Mouse (Mus musculus) NIH3T3 (cell line): ENCODE data around the gene Mov10l1.
A peak's percentile ranks its signal among the peaks of the same experiment; 100 is the strongest.

Experiments
- DNase-seq: peaks from one replicate; pipeline ENCODE4 v3.0.0-alpha.2; 2012; ENCODE audit warnings: low read depth

Gene Mov10l1

DNA sequence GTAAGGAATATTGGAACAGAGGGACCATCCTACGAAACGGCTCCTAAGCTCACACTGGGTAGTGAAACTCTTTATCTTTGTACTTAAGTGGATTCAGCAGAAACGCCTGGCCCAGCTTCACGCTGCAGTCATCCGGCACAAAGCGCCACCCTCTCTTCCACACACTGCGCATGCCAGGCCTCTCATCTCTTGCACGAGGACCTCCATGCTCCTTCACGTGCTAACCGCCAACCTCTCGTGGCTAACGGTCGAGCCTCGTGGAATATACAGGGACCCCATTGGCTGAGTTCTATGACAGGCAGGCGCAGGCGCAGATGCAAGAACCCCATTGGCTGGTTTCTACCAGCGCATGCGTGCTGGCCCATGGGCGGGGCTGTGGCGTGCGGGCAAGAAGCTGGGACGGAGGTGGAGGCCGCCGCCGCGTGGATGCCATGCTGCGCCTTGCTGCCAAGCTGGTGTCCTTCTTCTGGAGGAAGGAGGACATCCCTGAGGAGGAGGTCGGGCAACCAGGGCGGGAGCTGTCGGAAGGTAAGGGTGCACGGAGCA, at the start of gene Mov10l1:
Gene Mov10l1 (plus strand): TSS at position 376 of the 546 bp plus-strand sequence.
- no peak for DNase-seq

DNA sequence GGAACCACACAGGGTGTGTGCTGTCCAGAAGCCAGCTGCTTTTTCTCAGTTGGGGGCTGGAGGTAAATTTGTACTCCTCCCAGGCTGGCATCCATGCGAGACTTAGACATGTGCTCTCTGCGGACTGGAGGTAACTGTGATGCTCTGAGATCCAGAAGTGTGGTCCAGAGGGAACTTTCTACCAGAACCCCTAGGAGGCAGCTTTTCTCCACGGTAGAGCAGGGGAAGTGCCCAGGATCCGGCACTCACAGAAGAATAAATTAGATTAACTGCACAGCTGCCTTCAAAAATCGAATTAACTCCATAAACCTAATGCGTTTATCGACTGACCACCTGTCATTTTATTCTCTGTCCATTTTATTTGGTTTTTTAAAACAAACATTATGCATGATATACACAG, 48.6 kb upstream of the Mov10l1 start:
- DNase-seq = peak; percentile 61

DNA sequence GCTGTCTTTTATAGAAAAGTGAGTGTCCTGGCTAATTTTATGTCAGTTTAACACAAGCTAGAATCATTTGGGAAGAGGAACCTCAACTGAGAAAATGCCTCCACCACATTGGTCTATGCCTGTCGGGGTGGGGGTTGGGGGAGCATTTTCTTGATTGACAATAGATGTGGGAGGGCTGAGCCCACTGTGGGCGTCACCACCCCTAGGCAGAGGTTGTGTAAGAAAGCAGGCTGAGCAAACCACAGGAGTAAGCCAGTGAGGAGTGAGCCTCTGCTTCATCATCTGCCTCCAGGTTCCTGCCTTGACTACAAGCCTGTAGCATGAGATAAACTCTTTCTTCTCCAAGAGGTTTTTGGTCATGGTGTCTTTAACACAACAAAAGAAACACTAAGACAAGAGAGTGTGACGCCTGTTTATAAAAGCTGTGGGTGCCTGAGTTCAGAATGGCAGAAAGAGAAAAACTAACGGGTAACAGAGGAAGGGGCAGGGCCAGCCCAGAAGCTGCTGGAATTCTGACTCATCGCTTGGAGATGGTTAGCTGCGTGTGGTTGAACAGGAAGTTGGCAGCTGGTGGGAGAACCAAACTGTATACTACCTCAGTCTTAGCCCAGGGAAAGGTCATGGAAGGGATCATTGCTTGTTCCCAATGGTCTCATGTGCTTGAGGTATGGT, 46.0 kb upstream of the Mov10l1 start:
- peak; percentile 71 for DNase-seq

DNA sequence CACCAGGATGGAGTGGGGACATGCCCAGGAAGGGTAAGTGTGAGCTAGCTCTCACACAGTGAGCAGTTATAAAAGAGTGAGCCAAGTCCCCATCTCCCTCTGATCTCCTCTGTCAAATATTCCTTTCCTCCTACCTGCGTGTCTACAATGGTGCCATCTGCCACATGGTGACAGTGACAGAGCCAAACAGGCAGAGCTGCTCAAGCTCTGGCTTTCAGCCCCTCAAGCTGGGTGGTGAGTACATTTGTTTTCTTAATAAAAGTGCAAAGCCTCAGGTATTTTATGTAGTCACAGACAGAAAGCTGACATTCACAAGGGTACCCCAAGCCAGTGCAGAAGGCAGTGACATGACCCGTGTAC, 45.4 kb upstream of the Mov10l1 start:
- no peak for DNase-seq

DNA sequence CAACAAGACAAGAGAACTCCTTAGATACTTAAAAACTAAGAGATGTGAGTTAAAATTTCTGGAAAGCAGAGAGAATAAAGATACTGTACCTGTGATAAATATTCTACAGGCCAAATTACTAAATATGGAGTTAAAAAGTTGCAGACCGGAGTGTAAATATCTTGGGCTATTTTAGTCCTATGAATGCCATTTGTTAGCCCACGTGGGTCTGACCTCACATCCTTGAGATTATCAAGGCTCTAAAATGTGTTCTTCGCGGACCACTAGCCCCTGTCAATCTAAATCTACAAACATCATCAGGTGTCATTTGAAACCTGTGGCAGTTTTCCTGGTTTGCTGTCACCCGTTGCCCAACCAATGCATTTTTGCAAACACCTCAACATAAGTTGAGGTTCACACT, 39.9 kb upstream of the Mov10l1 start:
- no peak for DNase-seq

DNA sequence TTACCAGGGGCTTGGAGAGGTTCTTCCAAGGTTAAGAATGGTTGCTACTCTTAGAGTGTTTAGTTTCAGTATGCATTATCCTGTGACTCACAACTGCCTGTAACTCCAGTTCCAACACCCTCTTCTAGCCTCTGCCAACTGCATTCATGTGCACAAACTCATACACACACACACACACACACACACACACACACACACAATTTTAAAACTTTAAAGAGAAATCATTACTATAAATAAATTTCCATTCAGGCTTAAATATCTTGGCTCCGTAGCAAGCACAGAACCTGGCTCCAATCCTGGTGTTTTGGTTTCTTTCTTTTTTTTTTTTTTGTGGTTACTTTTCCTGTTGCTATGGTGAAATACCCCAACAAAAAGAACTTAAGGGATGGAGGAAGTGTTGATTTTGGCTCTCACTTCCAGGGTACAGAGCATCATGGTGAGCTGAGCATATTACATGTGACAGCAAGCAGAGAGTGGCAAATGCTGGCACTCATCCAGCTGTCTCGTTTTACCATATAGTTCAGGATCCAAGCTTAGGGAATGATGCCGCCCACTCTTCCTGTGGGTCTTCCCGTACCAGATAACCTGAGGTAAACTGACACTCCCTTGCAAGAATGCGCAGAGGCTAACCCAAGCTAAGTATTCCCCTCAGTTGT, 38.7 kb upstream of the Mov10l1 start:
- DNase-seq = peak; percentile 73

DNA sequence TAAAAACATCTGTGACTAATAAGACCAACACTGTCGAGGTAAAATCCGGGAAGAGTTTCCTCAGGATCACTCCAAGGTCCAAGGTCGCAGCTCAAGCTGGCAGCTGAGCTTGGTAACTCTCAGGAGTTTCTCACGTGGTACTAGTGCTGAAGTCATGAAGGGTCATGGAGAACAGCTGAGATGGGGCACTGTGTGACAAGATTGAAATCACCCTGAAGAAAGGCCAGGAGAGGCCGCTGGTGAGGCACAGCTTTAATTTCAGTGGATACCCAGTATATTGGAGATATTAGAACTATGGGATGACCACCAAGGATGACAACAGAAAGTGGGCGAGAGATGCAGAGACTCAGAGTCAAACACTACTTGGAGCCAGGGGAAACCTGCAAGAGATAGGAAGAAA, 35.9 kb upstream of the Mov10l1 start:
- DNase-seq = peak; percentile 15

DNA sequence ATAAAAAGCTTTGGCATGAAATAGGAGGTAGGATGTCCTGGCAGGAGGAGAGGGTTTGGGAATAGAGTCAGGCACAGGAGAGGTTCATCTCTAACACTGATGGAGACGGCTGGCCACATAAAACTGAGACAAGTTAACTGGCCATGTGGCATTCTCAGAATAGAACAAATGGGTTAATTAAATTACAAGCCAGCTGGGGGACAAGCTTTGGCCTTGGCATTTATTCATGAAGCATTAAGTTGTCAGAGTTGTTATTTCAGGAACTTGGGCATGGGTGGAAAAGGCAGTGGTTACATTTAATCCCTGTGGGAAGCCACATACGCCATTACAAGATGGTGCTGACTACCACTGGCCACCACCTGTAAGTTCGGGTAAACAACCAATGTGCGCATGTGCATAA, 31.5 kb upstream of the Mov10l1 start:
- no peak for DNase-seq

DNA sequence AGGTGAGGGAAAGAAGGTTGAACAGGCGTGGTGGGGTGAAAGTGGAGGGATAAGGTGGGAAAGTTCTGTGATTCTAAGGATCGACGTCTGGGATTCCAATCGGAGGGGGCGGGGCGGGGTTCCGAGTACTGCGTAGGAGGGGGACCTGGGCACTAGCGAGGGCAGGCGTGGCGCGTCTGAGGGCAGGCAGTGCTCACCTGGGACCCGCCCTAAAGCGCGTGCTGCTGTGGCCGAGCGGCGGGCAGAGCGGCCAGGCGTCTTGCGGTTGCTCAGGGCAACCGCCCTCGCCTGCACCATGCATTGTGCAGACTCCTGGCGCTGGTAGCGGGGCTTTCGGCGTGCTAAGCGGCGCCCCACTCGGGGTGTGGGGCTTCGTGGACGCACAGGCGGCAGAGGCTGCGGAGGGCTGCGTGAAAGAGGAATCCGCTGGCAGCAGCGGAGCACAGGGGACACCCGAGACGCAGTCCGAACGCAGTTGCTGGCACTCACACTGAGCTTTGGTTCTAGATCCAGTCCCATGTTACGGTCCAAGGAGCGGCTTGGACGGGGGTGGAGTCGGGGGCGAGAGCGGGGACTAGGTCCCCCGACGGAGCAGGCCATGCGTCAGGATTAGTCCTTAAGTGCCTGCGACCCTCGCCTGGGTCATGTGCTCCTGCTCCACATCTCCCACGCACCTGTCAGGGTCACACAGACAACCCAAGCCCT, 28.2 kb upstream of the Mov10l1 start, which contains the start of gene Ttll8:
Gene Ttll8 (minus strand): TSS at position 51 of the 705 bp plus-strand sequence.
- no peak for DNase-seq

DNA sequence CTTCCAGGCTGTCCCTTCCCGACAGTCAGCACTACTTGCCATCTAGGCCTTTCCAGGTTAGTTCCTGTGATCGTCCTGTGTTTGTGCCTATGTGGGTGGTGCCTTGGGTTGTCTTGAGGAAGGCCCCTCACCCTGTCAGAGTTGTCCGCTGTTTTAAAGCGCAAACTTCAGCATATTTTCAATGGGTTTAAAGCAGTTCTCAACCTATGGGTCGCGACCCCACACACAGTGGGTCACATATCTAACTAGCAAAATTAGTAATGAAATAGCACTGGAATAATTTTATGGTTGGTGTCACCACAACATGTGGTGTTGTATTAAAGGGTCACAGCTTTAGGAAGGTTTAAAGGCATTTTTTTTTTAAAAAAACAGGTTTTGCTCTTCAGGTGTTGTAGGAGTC, 27.4 kb upstream of the Mov10l1 start:
- no peak for DNase-seq

DNA sequence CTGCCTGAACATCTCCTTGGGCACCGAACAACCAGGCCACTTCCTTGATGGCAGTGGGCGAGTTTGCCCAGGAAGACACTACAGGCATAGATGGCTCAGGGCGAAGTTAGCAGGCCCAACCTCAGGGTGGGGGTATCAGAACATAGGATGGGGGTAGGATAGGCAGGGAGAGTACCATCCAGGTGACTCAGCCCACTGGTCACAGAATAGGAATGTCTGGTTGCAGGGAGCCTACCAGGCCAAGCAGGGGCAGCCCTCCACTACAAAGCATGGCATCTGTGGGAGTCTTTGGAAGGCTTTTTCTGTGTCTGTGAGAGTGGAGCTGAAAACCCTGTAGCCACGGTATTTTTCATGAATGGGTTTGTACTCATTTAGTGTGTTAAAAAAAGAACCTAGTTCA, 25.2 kb upstream of the Mov10l1 start:
- no peak for DNase-seq

DNA sequence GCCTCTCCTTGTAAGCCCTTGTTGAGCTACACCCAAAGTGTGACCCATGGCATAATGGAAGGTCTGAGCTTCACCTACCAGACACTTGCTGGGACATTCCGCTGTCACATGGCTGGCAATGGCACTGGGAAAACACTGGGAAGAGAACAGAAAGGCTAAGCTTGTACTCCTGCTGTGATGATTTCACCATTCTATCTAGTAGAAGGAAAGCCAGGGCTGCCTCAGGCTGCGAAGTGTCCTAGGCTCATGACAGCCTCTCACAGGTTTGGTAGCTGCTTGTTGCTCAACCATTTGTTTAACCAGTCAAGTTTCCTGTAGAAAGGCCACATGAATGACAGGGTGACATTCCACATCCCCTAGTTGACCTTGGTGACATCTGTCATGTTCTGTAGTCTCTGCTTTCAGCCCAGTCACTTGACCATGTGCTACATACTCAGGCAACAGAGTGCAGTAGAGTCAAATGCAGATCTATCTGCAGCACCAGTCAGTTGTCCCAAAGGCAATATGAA, 18.6 kb upstream of the Mov10l1 start:
- DNase-seq = no peak

DNA sequence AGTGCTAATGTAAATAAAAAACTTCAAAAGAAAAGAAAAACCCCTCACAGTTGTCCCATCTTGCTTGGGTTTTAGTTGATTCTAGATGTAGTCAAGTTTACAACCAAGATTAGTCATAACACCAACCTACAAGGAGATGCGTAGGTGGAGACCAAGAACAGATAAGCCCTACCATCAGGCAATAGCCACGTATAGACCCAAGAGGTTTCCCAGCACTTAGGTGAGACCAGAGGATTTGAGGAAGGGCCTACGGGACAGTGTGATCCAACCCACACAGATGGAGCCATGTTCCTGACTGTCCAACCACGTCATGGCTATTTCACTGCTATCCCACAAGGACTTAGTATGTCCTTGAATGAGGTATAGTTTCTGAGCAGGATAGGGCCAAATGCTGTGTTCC, 10.4 kb upstream of the Mov10l1 start:
- no peak for DNase-seq

DNA sequence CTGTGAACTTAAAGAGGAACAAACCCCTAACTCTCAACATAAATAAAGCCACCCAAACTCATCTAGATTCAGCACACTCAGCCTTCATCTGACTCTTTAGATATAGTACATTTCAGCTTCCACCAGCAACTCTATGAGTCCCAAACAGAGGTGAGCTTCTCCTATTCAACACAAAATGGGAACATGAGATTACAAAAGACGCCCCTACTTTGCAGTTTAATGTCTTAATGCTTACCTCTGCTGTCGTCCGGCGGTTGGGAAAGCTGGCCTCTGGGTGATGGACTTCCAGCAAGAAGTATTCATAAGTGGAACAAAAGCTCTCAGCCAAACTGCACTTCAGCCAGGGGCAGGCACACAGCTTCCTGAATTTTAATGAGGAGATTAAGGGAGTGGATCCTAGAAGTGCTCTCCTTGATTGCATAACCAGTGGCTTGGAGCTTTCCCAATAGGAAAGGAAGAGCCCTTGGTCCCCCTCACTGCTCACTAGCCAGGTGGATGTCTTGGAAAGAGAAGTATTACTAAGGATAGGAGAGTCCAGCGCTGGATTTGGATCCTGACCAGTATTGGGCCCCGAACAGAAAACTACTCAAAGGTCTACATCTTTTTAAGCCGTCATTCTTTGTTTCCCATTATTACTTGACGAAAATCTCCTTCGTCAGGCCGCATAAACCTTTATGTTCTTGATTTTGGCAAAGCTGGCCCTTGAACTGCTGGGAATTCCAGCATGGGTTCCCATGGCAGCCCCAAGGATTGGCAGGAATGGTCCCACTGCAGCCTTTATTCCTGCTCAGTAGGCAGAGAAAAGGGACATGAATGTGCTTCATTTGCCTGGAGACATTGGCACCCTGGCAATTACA, 4.2 kb upstream of the Mov10l1 start, which contains the start of gene Mlc1:
Gene Mlc1 (minus strand): TSS at position 727 of the 857 bp plus-strand sequence.
- no peak for DNase-seq

DNA sequence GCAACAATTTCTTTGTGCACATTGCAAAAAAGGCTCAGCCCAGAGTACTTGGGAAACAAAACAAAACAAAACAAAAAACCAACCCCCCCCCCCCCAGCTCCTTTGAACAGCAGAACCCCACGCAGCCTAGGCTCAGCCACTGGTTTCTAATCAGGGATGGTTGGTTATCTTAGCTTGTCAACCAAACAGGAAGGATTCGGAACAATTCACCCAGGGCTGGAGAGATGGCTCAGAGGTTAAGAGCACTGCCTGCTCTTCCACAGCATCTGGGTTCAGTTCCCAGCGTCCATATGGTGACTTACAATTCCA, 3.6 kb upstream of the Mov10l1 start:
- DNase-seq = no peak

DNA sequence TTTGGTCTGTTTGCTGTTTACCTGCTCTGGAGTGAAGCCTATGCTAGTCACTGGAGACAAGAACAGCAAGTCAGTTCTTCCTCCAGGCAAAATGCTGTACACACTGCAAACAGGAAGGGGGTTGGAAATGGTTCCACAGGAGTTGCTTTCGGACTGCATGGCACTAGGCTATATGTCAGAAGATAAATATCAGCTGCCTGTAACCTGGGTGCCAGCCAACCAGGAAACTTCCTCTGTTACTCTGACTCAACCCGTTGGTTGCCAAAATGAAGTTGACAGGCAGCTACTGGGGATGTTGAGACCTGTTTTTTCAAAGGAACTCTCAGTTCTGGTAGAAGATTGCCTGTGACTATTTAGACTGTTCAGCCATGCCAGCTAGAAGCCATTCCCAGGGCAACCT, 6.5 kb downstream of the Mov10l1 start:
- peak; percentile 37 for DNase-seq

DNA sequence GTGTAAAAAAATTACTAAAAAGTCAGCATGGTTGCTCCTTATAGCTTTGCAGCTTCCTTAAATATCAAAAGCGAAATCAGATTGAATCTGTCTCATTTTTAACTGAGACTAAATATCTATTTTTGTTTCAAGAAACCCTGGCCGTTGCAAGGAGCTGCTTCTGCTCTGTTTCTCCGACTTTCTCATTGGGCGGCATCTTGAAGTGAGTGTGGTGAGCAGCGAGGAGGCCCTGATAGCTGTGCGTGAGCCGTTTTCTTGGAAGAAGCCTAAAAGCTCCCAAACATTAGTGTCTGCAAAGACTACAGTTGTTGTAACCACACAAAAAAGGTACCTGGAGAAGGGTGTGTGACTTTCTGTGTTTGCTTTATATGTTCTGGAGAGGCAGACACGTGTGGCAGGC, 15.9 kb downstream of the Mov10l1 start:
- no peak for DNase-seq

DNA sequence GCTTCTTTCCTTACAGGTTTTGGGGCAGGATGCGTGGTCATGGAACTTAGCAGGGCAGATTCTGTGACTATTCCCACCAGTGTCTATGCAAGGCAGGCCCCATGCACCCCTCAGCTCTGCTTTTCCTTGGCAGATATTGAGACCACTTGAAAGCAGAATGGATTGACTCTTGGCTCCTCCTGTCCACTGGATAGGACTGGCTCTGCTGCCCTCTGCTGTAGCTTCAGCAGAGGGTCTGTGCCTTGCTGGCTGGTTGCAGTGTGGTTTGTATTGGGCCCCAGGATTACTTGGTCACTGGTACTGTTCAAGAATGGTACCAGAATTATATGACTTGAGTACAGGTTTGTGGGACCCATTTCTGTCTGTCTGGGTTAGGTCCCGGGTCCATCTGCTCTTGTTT, 16.4 kb downstream of the Mov10l1 start:
- DNase-seq = peak; percentile 57

DNA sequence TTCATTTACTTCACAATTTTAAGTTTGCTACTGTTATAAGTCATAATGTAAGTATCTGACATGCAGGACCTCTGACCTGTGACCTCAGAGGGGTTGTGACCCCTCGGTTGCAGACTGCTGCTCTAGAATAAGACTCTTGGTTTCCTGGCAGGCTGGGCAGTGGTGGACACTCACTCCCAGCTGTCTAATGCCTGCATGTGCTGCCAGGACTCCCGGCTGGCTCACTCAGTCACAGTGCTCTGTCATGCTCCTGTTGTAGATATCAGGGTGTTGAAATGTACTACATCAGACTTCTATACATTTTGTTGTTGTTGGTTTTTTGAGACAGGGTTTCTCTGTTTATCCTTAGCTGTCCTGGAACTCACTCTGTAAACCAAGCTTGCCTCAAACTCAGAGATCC, 17.7 kb downstream of the Mov10l1 start:
- DNase-seq = no peak

DNA sequence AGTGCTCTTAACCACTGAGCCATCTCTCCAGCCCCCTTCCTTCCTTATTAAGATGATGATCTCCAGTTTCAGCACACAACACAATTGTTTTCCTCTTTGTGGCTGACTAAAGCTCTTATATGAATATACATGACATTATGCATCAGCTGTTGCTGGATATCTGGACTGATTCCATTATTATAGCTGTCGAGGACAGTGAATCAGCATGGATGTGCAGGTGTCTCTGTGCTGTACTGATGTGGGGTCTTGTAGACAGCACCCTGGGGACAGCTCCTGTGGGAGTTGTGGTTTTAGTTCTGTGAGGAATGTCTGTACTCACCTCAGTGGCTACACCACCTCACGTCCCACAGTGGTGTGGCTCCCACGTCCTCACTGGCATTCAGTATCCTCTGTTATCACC, 18.5 kb downstream of the Mov10l1 start:
- DNase-seq = no peak

DNA sequence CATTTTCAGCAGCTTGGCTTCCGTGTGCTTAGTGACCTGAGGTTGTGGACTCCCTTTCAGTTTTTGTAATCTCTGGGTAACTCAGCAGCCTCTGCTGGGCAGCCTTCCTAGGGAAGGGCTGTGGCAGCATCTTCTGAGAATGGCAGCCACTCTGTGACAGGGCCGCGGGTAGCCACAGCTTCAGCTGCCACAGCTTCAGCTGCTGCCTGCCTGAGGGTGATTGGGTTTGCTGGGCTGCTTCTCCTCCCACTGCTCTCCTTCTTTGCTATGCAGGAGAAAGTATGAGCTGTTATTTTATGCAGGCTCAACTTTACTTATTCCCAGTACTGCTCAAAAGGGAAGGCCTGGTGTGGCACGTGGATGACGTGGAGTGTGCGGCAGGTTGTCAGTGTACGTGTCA, 24.3 kb downstream of the Mov10l1 start:
- DNase-seq = no peak

DNA sequence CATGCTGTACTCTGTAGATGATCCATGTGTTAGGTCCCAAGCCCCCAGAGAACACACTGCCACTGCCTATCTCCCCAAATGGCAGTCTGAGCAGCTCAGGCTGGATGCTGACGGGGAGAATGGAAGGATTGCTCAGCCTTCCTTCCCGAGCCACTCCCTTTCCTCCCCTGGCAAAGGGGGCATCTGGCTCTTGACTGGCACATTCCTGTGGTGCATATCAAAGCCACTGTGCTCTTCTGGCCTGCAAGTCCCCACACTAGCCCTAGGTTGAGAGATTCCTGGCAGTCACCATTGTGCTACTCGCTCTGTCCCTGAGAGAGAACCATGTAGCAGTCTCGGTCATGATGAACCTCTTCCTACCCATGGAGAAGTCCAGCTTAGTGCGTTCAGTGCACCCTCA, 25.1 kb downstream of the Mov10l1 start:
- no peak for DNase-seq
